Mouse (Mus musculus): ENCODE measurements at regions not wholly inside any gene's neighbourhood (a gene's known extent, or its start where the extent isn't known, plus 50 kb on each side); places are given as distances from the start of the nearest gene placed in this dataset.

- no peak for DNase-seq (ENCODE audit: low spot score in 2 of 2)
Observed at GRCm38 (mm10) chr4:90565909-90566308, 347.3 kb downstream of the Zfp352 start.

DNA sequence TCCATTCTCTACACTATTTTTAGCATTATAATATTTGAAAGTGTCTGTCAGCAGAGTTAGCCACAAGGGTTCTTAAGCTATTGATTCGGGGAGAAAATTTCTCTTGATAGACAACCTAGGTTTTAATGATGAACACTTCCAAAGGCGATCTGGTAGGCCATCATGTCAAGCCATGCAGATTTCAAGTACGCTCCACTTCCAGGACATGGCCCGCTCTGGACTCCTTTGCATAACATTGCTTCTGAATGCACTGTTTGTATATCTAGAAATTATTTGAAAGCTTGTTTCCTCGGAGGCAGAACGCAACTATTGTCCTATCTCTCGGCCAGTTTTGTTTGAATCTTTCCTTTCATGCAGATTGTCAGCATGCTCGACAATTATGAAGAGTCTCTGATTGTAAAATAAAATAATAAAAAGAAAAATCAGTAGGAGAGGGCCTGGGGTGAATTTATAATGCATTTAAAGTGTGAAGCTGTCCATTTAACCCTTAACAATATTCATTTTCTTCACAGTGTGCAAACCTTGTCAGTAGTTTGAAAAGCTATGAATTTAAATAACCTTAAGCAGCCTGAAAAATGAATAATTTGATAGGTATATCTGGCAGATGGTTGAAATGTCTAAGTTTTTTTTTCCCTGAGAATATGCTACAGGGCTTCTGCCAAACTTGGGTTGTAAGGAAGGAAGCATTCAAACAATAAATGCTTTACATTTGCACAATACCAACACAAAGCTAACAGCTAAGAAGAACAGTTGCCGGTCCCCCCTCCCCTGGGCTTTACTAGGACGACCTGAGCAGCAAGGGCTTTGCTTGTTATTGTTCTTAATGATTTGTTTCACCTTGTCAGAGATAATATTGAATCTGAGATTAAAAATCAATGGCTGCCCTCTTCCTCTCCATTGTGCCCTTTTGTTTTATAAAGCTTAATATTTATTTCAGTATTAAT is 357.8 kb downstream of the Zfp352 start:
- no peak for DNase-seq (ENCODE audit: low spot score in 2 of 2)

DNA sequence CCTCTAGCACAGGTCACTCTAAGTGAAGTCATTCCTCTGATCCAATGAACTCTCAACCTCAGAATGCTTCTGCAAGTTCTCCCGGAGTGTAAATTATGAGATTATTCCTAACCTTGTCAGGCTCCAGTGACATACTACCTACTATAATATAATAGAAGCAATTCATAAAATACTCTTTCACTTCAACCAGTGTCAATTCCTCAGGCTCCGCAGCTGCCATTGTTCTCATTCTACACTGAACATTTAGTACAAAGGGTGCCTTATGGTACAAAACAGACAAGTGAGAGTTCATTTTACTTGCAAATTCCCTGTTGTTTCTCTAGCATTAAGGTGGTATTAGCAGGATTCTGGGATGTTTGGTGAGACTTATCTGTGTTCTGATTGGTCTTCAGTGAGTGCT is 379.7 kb downstream of the Zfp352 start:
- no peak for DNase-seq (ENCODE audit: low spot score in 2 of 2)

DNA sequence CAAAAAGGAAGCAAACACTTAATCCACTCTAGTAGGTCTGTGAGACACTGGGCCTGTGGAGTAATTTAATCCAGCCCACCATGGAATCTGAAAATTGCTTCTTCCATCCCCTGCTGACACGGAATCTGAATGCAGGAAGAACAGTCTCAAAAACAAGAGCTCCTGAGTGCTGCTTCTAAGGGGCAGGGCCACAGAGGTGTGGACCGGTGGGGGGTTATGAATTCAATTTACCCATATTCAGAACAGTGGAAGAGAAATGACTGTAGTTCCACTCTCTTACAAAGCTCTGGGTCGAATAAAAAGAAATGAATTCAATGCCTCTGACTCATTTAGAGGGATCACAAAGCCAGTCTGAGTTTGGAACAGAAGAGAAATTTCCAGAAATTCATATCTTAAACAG is 390.3 kb downstream of the Zfp352 start:
- DNase-seq (ENCODE audit: low spot score in 2 of 2): no peak

- no peak for DNase-seq (ENCODE audit: low spot score in 2 of 2)
Observed at GRCm38 (mm10) chr4:90627937-90628336, 409.3 kb downstream of the Zfp352 start.

GRCm38 (mm10) chr4:90672267-90672945 is 453.8 kb downstream of the Zfp352 start:
- DNase-seq (ENCODE audit: low spot score in 2 of 2): no peak

- no peak for DNase-seq (ENCODE audit: low spot score in 2 of 2)
Observed at GRCm38 (mm10) chr4:90696945-90697344, 478.3 kb downstream of the Zfp352 start.

GRCm38 (mm10) chr4:90729168-90729567 is 510.5 kb downstream of the Zfp352 start:
- DNase-seq (ENCODE audit: low spot score in 2 of 2): peak in 1 of 2 experiments; percentile 11

- DNase-seq (ENCODE audit: low spot score in 2 of 2): no peak
Observed at GRCm38 (mm10) chr4:90734856-90735255, 516.2 kb downstream of the Zfp352 start.

- no peak for DNase-seq (ENCODE audit: low spot score in 2 of 2)
Observed at GRCm38 (mm10) chr4:90744106-90744505, 525.5 kb downstream of the Zfp352 start.
